Mouse (Mus musculus): ENCODE results near the gene Ss18l1.

The Ss18l1 gene

GRCm38 (mm10) chr2:180117485-180118194 lies 75.3 kb downstream of the Ss18l1 start:
- DNase-seq (ENCODE audit: low spot score in 2 of 2), result peak; percentile 63 to 68

- peak; percentile 100 for DNase-seq (ENCODE audit: low spot score in 2 of 2)
Observed at GRCm38 (mm10) chr2:180118661-180119438, 76.5 kb downstream of the Ss18l1 start, which contains the start of gene Osbpl2. Gene Osbpl2 (plus strand): TSS chr2:180119306.

All from frontal cortex, postnatal 10 days (tissue).